Mouse (Mus musculus): ENCODE results near the gene Lrrc20. TPM values are rescaled to one million over a fixed set of nuclear protein-coding genes. Genes with fewer than 3 reads are reported as not detected.
"Not testable (repeated sequence)": the region's sequence is repeated elsewhere in the genome, so short reads cannot be mapped to it uniquely, and the experiment has no call there.

Gene Lrrc20
- polyA plus RNA-seq, 1 experiment from 2014 or later: 7.5 TPM

GRCm38 (mm10) chr10:61618528-61618927 is 142.9 kb downstream of the Lrrc20 start:
- Histone ChIP-seq H3K27ac (ENCODE audit: low read depth) (no peak overlapping the region), H3K27me3 (replicated peaks; ENCODE audit: control insufficient read depth, insufficient read depth, low read length) (no peaks in the 10 kb centered on the region), H3K36me3 (ENCODE audit: control insufficient read depth, insufficient read depth, low read length) (no peaks in the 10 kb centered on the region), H3K4me1 (replicated peaks; ENCODE audit: control insufficient read depth, insufficient read depth, low read length) (no peaks in the 10 kb centered on the region), H3K4me2 (ENCODE audit: low read length) (no peak overlapping the region), H3K4me3 (ENCODE audit: low read depth, low read length) (no peak overlapping the region), H3K9ac (ENCODE audit: low read length) (no peak overlapping the region), H3K9me3 (ENCODE audit: control insufficient read depth, low read length) (no peaks in the 10 kb centered on the region)
- ATAC-seq (replicated peaks; ENCODE audit: low FRiP score, low TSS enrichment, low read depth) (no peak), DNase-seq (ENCODE audit: low spot score) (no peak)
- WGBS: 76% methylated on average over 2 of the region's 2 CpGs

GRCm38 (mm10) chr10:61621681-61622080 is 146.1 kb downstream of the Lrrc20 start:
- ATAC-seq (replicated peaks; ENCODE audit: low FRiP score, low TSS enrichment, low read depth) (no peak), DNase-seq (ENCODE audit: low spot score) (no peak)
- no peak overlapping the region for H3K4me2 ChIP-seq (ENCODE audit: low read length)
- peaks cover 22% of the 10 kb centered on the region for H3K27me3 ChIP-seq (replicated peaks; ENCODE audit: control insufficient read depth, insufficient read depth, low read length)
- peaks cover 11% of the 10 kb centered on the region; the same call in 1 of the 2 replicates for H3K4me1 ChIP-seq (replicated peaks; ENCODE audit: control insufficient read depth, insufficient read depth, low read length)
- H3K9ac ChIP-seq (ENCODE audit: low read length): no peak overlapping the region
- no peaks in the 10 kb centered on the region for H3K36me3 ChIP-seq (ENCODE audit: control insufficient read depth, insufficient read depth, low read length)
- no peak overlapping the region for H3K4me3 ChIP-seq (ENCODE audit: low read depth, low read length)
- WGBS: 62% methylated on average over 9 of the region's 9 CpGs
- no peak overlapping the region for H3K27ac ChIP-seq (ENCODE audit: low read depth)
- H3K9me3 ChIP-seq (ENCODE audit: control insufficient read depth, low read length): no peaks in the 10 kb centered on the region

- Histone ChIP-seq H3K27me3 (replicated peaks; ENCODE audit: control insufficient read depth, insufficient read depth, low read length) (peaks cover 22% of the 10 kb centered on the region), H3K4me1 (replicated peaks; ENCODE audit: control insufficient read depth, insufficient read depth, low read length) (peaks cover 11% of the 10 kb centered on the region; the same call in 1 of the 2 replicates)
- not testable (repeated sequence) for H3K4me2 ChIP-seq (ENCODE audit: low read length); H3K27ac ChIP-seq (ENCODE audit: low read depth); ATAC-seq (replicated peaks; ENCODE audit: low FRiP score, low TSS enrichment, low read depth); H3K9ac ChIP-seq (ENCODE audit: low read length); H3K4me3 ChIP-seq (ENCODE audit: low read depth, low read length); H3K9me3 ChIP-seq (ENCODE audit: control insufficient read depth, low read length); DNase-seq (ENCODE audit: low spot score); H3K36me3 ChIP-seq (ENCODE audit: control insufficient read depth, insufficient read depth, low read length)
- 79% methylated on average over 3 of the region's 3 CpGs for WGBS
Observed at GRCm38 (mm10) chr10:61623874-61624273, 148.3 kb downstream of the Lrrc20 start.

- WGBS: 31% methylated on average over 5 of the region's 5 CpGs
- H3K36me3 ChIP-seq (ENCODE audit: control insufficient read depth, insufficient read depth, low read length): no peaks in the 10 kb centered on the region
- H3K4me2 ChIP-seq (ENCODE audit: low read length): no peak overlapping the region
- peaks cover 11% of the 10 kb centered on the region; the same call in 1 of the 2 replicates for H3K4me1 ChIP-seq (replicated peaks; ENCODE audit: control insufficient read depth, insufficient read depth, low read length)
- no peak overlapping the region for H3K9ac ChIP-seq (ENCODE audit: low read length)
- H3K27me3 ChIP-seq (replicated peaks; ENCODE audit: control insufficient read depth, insufficient read depth, low read length): peaks cover 22% of the 10 kb centered on the region
- DNase-seq (ENCODE audit: low spot score) (no peak), ATAC-seq (replicated peaks; ENCODE audit: low FRiP score, low TSS enrichment, low read depth) (no peak; the same call in 1 of the 2 replicates)
- H3K4me3 ChIP-seq (ENCODE audit: low read depth, low read length): no peak overlapping the region
- no peaks in the 10 kb centered on the region for H3K9me3 ChIP-seq (ENCODE audit: control insufficient read depth, low read length)
- H3K27ac ChIP-seq (ENCODE audit: low read depth): no peak overlapping the region
Observed at GRCm38 (mm10) chr10:61624771-61625170, 149.2 kb downstream of the Lrrc20 start.

- DNase-seq (ENCODE audit: low spot score): peak; percentile 63
- H3K4me3 ChIP-seq (ENCODE audit: low read depth, low read length): peak overlapping the region; percentile 42
- peak overlapping the region; percentile 25; the same call in 1 of the 2 replicates for H3K9ac ChIP-seq (ENCODE audit: low read length)
- H3K9me3 ChIP-seq (ENCODE audit: control insufficient read depth, low read length): no peaks in the 10 kb centered on the region
- 0 out of 2 replicates have a peak, but pooled peaks have one; percentile 38 for ATAC-seq (replicated peaks; ENCODE audit: low FRiP score, low TSS enrichment, low read depth)
- WGBS: 6% methylated on average over 74 of the region's 74 CpGs
- H3K27me3 ChIP-seq (replicated peaks; ENCODE audit: control insufficient read depth, insufficient read depth, low read length): peaks cover 22% of the 10 kb centered on the region
- H3K4me1 ChIP-seq (replicated peaks; ENCODE audit: control insufficient read depth, insufficient read depth, low read length): peaks cover 11% of the 10 kb centered on the region; the same call in 1 of the 2 replicates
- peak overlapping the region; percentile 80 for H3K4me2 ChIP-seq (ENCODE audit: low read length)
- no peak overlapping the region for H3K27ac ChIP-seq (ENCODE audit: low read depth)
- no peaks in the 10 kb centered on the region for H3K36me3 ChIP-seq (ENCODE audit: control insufficient read depth, insufficient read depth, low read length)
Observed at GRCm38 (mm10) chr10:61625381-61626257, 150.0 kb downstream of the Lrrc20 start.

GRCm38 (mm10) chr10:61626551-61626950 is 150.9 kb downstream of the Lrrc20 start:
- DNase-seq (ENCODE audit: low spot score) (no peak), ATAC-seq (replicated peaks; ENCODE audit: low FRiP score, low TSS enrichment, low read depth) (no peak)
- no peaks in the 10 kb centered on the region for H3K36me3 ChIP-seq (ENCODE audit: control insufficient read depth, insufficient read depth, low read length)
- H3K4me3 ChIP-seq (ENCODE audit: low read depth, low read length): no peak overlapping the region
- H3K4me1 ChIP-seq (replicated peaks; ENCODE audit: control insufficient read depth, insufficient read depth, low read length): peaks cover 11% of the 10 kb centered on the region; the same call in 1 of the 2 replicates
- no peak overlapping the region for H3K9ac ChIP-seq (ENCODE audit: low read length)
- no peaks in the 10 kb centered on the region for H3K9me3 ChIP-seq (ENCODE audit: control insufficient read depth, low read length)
- H3K27me3 ChIP-seq (replicated peaks; ENCODE audit: control insufficient read depth, insufficient read depth, low read length): peaks cover 22% of the 10 kb centered on the region
- H3K27ac ChIP-seq (ENCODE audit: low read depth): no peak overlapping the region
- 87% methylated on average over 3 of the region's 3 CpGs for WGBS
- H3K4me2 ChIP-seq (ENCODE audit: low read length): no peak overlapping the region

- ATAC-seq (replicated peaks; ENCODE audit: low FRiP score, low TSS enrichment, low read depth): no peak
- WGBS: 51% methylated on average over 15 of the region's 15 CpGs
Observed at GRCm38 (mm10) chr10:61627195-61627937, 151.8 kb downstream of the Lrrc20 start.

GRCm38 (mm10) chr10:61627938-61628250 is 152.3 kb downstream of the Lrrc20 start:
- H3K9ac ChIP-seq (ENCODE audit: low read length): no peak overlapping the region
- ATAC-seq (replicated peaks; ENCODE audit: low FRiP score, low TSS enrichment, low read depth) (no peak), DNase-seq (ENCODE audit: low spot score) (no peak)
- no peak overlapping the region for H3K4me2 ChIP-seq (ENCODE audit: low read length)
- H3K4me1 ChIP-seq (replicated peaks; ENCODE audit: control insufficient read depth, insufficient read depth, low read length): peaks cover 11% of the 10 kb centered on the region; the same call in 1 of the 2 replicates
- WGBS: 68% methylated on average over 4 of the region's 4 CpGs
- no peak overlapping the region for H3K4me3 ChIP-seq (ENCODE audit: low read depth, low read length)
- no peak overlapping the region for H3K27ac ChIP-seq (ENCODE audit: low read depth)
- H3K27me3 ChIP-seq (replicated peaks; ENCODE audit: control insufficient read depth, insufficient read depth, low read length): peaks cover 22% of the 10 kb centered on the region
- no peaks in the 10 kb centered on the region for H3K36me3 ChIP-seq (ENCODE audit: control insufficient read depth, insufficient read depth, low read length)
- H3K9me3 ChIP-seq (ENCODE audit: control insufficient read depth, low read length): no peaks in the 10 kb centered on the region

More at GRCm38 (mm10) chr10:61627195-61627937, 151.8 kb downstream of the Lrrc20 start:
- no peak overlapping the region for H3K4me3 ChIP-seq (ENCODE audit: low read depth, low read length)
- H3K9me3 ChIP-seq (ENCODE audit: control insufficient read depth, low read length): no peaks in the 10 kb centered on the region
- DNase-seq (ENCODE audit: low spot score): no peak
- H3K9ac ChIP-seq (ENCODE audit: low read length): no peak overlapping the region
- no peak overlapping the region for H3K4me2 ChIP-seq (ENCODE audit: low read length)
- H3K4me1 ChIP-seq (replicated peaks; ENCODE audit: control insufficient read depth, insufficient read depth, low read length): peaks cover 11% of the 10 kb centered on the region; the same call in 1 of the 2 replicates
- peaks cover 22% of the 10 kb centered on the region for H3K27me3 ChIP-seq (replicated peaks; ENCODE audit: control insufficient read depth, insufficient read depth, low read length)
- no peaks in the 10 kb centered on the region for H3K36me3 ChIP-seq (ENCODE audit: control insufficient read depth, insufficient read depth, low read length)
- H3K27ac ChIP-seq (ENCODE audit: low read depth): no peak overlapping the region

All from intestine, embryonic 14.5 days (tissue).